ENCODE assay signal across 8 mouse cellular contexts in the genomic region with DNA sequence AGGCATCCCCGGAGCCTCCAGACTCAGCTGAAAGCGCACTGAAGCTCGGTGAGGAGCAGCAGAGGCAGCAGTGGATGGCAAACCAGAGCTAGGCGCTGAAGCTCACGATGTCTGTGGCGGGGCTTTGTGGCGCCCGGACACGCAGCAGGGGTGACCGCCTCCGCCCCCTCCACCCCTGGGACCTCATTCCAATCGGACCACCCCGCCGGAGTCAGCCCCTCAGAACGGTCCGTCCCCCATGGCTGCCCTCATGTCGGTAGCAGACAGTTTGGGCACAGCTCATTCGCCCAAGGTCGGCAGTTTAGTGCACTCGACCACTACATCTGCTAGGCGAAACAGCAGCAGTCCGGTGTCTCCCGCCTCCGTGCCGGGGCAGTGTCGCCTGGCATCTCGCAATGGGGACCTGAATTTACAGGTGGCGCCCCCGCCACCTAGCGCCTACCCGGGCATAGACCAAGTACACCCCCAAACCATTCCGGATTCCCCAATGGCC. TPM values are rescaled to one million over a fixed set of nuclear protein-coding genes. Genes with fewer than 3 reads are reported as not detected.
DNase-seq lines count a peak whose midpoint lies in the region; ATAC-seq and TF ChIP-seq lines count a peak whose summit lies in the region.

No protein-coding gene starts in this region.

- TF ChIP-seq CTCF in layer of hippocampus, adult 2 months (conservative IDR thresholded peaks at IDR 0.05) = peak; percentile 44

- H3K36me3 ChIP-seq in forebrain, embryonic 13.5 days (ENCODE audit: poor library complexity, severe bottlenecking) = no peaks in the 10 kb centered on the region
- no peaks in the 10 kb centered on the region for H3K36me3 ChIP-seq in kidney, embryonic 16.5 days (ENCODE audit: insufficient read depth, low read length)
- H3K36me3 ChIP-seq in midbrain, embryonic 13.5 days = no peaks in the 10 kb centered on the region

- H3K9me3 ChIP-seq in forebrain, embryonic 13.5 days (replicated peaks) = no peaks in the 10 kb centered on the region
- H3K9me3 ChIP-seq in kidney, embryonic 16.5 days (ENCODE audit: low read length) = peaks cover 9% of the 10 kb centered on the region
- peaks cover 9% of the 10 kb centered on the region; the same call in 1 of the 2 replicates for H3K9me3 ChIP-seq in midbrain, embryonic 13.5 days

- H3K27ac ChIP-seq in layer of hippocampus, adult 2 months = no peak overlapping the region
- H3K27ac ChIP-seq in forebrain, embryonic 13.5 days = no peak overlapping the region
- no peak overlapping the region for H3K27ac ChIP-seq in kidney, embryonic 16.5 days (ENCODE audit: low read length)
- no peak overlapping the region for H3K27ac ChIP-seq in midbrain, embryonic 13.5 days

- H3K27me3 ChIP-seq in forebrain, embryonic 13.5 days = peaks cover 19% of the 10 kb centered on the region
- H3K27me3 ChIP-seq in kidney, embryonic 16.5 days (ENCODE audit: insufficient read depth, low read length) = 0 out of 2 replicates have a peak, but pooled peaks cover 8% of the 10 kb centered on the region
- H3K27me3 ChIP-seq in midbrain, embryonic 13.5 days = peaks cover 26% of the 10 kb centered on the region

- peak overlapping the region; percentile 56 for H3K9ac ChIP-seq in forebrain, embryonic 13.5 days
- peak overlapping the region; percentile 62 for H3K9ac ChIP-seq in kidney, embryonic 16.5 days (replicated peaks; ENCODE audit: low read length)
- H3K9ac ChIP-seq in midbrain, embryonic 13.5 days (replicated peaks) = peak overlapping the region; percentile 61

- no peak for DNase-seq in layer of hippocampus, adult 2 months (ENCODE audit: low spot score in 2 of 2)
- DNase-seq in layer of hippocampus, adult 9-11 months = no peak
- DNase-seq in adrenal gland, postnatal 14 days = peak; percentile 42
- DNase-seq in thymus, postnatal 25 days = peak; percentile 25
- no peak for DNase-seq in urinary bladder, postnatal 10 days (ENCODE audit: low spot score)

- no peak for ATAC-seq in forebrain, embryonic 13.5 days
- ATAC-seq in kidney, embryonic 16.5 days (ENCODE audit: low FRiP score, low TSS enrichment) = peak; percentile 74; the same call in 1 of the 2 replicates
- peak; percentile 53; the same call in 1 of the 2 replicates for ATAC-seq in midbrain, embryonic 13.5 days

- peak overlapping the region; percentile 76 for H3K4me2 ChIP-seq in forebrain, embryonic 13.5 days
- H3K4me2 ChIP-seq in kidney, embryonic 16.5 days (replicated peaks; ENCODE audit: low read depth, low read length) = peak overlapping the region; percentile 90
- peak overlapping the region; percentile 87 for H3K4me2 ChIP-seq in midbrain, embryonic 13.5 days (replicated peaks)

- under 1% methylated on average over 32 of the region's 32 CpGs for WGBS in forebrain, embryonic 13.5 days
- WGBS in kidney, embryonic 16.5 days = 2% methylated on average over 32 of the region's 32 CpGs
- WGBS in midbrain, embryonic 13.5 days = 1% methylated on average over 32 of the region's 32 CpGs

- H3K4me1 ChIP-seq in forebrain, embryonic 13.5 days = peaks cover 9% of the 10 kb centered on the region; the same call in 1 of the 2 replicates
- 0 out of 2 replicates have a peak, but pooled peaks cover 5% of the 10 kb centered on the region for H3K4me1 ChIP-seq in kidney, embryonic 16.5 days (ENCODE audit: insufficient read depth, low read length)
- peaks cover 8% of the 10 kb centered on the region for H3K4me1 ChIP-seq in midbrain, embryonic 13.5 days (replicated peaks)

- peak overlapping the region; percentile 50 for H3K4me3 ChIP-seq in layer of hippocampus, adult 2 months
- H3K4me3 ChIP-seq in forebrain, embryonic 13.5 days = peak overlapping the region; percentile 41
- H3K4me3 ChIP-seq in kidney, embryonic 16.5 days (ENCODE audit: low read length) = peak overlapping the region; percentile 50
- peak overlapping the region; percentile 48 for H3K4me3 ChIP-seq in midbrain, embryonic 13.5 days (replicated peaks)

RNA-seq across cellular contexts. Expression of a gene that starts 19.9 kb away (rescaled TPM):
- total RNA-seq in layer of hippocampus, adult 2 months (2021) = 10 to 100 TPM; 41.8 to 42.6 TPM
- total RNA-seq in adrenal gland, postnatal 14 days (2021) = 39.2 and 53.2 TPM in 2 replicates
- polyA plus RNA-seq in forebrain, embryonic 13.5 days (2015; fragmentation: Nextera tagmentation; extraction: Ambion mirVana) = 35.2 and 43.1 TPM in 2 replicates
- 27.5 and 31.2 TPM in 2 replicates for polyA plus RNA-seq in kidney, embryonic 16.5 days (2015; fragmentation: Nextera tagmentation; extraction: Ambion mirVana)
- 40.8 and 42.0 TPM in 2 replicates for polyA plus RNA-seq in midbrain, embryonic 13.5 days (2015; fragmentation: Nextera tagmentation; extraction: Ambion mirVana)

Comparison
In these comparisons a context has a peak if more than half of its experiments do, and no peak if none do; other contexts are left out.
1. DNase-seq: peak in adrenal gland, postnatal 14 days (single experiment) and thymus, postnatal 25 days (single experiment); none in layer of hippocampus, adult 2 months (0 of 2), layer of hippocampus, adult 9-11 months (single experiment) and urinary bladder, postnatal 10 days (single experiment).
2. Peak in every context shown above with its lines, with median percentiles within 50 percentile points of each other: H3K4me3 ChIP-seq, H3K4me2 ChIP-seq and H3K9ac ChIP-seq.